Mouse (Mus musculus) spleen, postnatal 4 days (tissue): ENCODE measurements at regions not wholly inside any gene's neighbourhood (a gene's known extent, or its start where the extent isn't known, plus 50 kb on each side); places are given as distances from the start of the nearest gene placed in this dataset.

Experiments used
- DNase-seq, 2 experiments: peaks; one replicate each; pipeline ENCODE4 v3.0.0; 2022; ENCODE audit warnings: low spot score in 2 of 2

DNA sequence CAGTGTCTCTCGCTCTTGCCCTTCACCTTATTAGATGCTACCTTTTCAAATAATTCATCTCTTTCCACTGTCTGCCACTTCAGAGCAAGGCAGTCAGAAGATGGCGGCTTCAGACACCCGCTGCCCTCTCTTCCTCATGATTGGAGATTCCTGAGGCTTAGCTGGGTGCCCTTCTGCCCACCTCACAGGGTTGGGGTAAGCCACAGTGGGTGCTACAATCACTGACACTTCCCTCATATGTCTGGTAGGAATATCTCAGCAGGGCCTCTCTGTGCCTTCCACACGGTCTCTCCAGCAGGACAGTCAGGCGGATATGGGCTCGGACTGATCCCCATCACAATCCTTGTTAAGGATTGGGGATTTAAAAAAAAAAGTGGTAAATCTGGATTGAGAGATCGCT lies 53.2 kb upstream of the Rpl36-ps4 start:
- peak in 1 of 2 experiments; percentile 29 for DNase-seq

DNA sequence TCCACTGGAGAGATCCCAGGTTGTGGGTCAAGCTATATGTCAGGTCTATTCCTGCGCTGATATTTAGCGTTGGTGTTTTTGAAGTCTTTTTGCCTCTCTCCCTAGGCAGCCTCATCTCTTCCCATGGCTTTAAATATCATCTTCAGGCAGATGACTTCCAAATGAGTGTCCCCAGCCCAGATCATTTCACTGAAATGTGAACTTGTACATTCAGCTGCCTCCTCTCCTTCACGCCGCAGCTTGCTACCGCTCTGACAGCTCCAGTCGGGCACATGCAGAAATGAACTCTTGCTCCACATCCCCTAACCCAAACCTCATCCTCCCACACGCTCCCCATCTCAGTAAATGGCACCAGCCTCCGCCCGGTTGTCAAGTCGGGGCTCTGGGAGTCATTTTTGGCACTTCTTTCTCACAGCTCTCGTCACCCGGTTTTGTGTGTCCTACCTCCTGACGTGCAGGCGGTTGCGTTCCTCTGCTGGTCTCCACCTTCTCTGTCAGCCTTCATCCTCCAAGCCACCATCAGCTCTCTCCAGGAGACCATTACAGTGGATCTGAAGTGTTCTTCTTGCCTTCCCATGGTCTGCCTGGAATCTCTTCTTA lies 54.0 kb upstream of the Rpl36-ps4 start:
- peak in 1 of 2 experiments; percentile 54 for DNase-seq

DNA sequence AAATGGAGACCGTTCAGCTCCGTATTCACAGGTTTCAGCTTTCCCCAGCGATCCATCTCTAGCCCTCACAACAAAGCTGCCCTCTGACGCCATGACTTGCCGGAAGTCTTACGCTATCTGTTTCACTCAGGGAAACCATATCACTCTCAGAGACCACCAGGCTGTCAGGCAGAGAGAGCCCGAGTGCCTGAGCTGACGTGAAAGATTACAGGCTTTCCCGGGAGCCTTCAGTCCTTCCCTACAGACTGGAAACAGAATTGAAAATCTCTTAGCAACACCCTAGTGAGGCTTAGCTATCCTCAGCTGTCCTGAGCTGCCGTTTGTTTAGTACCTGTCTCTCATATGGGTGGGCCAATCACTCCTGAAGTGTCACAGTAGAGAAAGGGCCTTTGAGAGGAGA lies 54.6 kb upstream of the Rpl36-ps4 start:
- DNase-seq, result peak; percentile 8 to 52

DNA sequence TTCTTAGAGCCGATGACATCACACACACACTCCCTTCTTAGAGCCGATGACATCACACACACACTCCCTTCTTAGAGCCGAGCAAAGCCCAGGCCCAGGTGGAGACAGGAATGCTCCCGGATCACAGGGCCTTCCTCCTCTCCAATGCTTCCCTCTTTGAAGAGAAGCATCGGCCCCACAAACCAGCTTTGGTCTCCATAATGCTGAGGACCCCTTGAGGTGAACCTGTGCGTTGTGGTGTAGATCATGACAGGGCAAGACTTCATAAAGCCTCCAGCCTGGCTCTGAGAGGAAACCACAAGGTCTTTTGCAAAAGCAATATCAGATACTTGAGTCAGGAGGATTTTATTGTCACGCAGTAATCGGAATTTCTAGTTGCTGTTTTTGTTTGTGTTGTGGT lies 55.3 kb upstream of the Rpl36-ps4 start:
- DNase-seq, result peak; percentile 9 to 36

DNA sequence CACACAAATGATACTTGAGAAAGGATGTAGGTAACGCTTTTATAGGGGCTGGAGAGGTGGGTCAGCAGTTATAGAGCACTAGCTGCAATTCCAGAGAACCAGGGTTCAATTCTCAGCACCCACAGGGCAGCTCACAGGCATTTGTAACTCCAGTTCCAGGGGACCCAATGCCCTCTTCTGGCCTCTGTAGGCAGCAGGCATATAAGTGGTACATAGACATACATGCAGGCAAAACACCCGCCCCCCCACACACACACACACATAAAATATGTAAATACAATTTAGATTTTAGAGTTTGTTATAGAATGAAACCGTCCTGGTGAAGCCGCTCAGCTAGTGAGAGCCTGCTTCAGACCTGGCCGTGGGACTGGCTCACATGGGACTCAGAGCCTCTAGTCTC lies 55.9 kb upstream of the Rpl36-ps4 start:
- peak; percentile 4 to 34 for DNase-seq

DNA sequence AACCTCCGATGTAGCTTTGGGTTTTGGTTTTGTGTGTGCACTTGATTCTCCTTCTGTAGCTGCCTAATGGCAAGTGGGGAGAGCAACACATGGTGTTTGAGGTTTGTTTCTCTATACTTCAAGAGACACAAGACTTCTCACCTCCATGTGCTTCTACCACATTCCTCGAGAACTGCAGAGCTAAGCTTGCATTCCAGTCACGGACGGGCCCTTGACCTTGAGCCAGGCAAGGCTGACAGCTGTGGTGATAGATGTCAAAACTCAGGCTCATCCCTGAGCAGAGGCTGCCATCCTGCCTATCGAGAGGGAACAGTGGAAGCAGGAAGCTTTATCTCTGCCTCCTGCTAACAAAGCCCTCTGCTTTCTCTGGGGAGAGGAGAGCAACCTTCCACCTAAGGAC lies 59.2 kb upstream of the Rpl36-ps4 start:
- no peak for DNase-seq

DNA sequence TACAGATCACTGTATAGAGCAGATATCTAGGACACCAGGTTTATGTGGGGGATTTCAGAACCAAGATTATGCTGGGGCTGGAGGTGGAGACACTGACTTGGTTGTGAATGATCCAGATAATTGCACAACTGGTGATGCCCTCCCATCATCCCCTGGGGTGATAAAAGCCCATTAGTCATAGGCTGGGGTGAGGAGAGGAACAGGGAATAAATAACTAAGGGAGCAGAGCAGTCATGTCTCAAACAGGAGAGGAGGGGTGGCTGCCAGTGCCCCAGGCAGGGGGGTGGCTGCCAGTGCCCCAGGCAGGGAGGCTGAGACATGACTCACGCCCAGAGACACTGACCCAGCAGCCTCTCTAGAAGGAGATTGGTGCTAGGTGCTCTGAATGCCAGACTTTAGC lies 53.7 kb upstream of the Kcnk12 start:
- DNase-seq, result peak in 1 of 2 experiments; percentile 53

DNA sequence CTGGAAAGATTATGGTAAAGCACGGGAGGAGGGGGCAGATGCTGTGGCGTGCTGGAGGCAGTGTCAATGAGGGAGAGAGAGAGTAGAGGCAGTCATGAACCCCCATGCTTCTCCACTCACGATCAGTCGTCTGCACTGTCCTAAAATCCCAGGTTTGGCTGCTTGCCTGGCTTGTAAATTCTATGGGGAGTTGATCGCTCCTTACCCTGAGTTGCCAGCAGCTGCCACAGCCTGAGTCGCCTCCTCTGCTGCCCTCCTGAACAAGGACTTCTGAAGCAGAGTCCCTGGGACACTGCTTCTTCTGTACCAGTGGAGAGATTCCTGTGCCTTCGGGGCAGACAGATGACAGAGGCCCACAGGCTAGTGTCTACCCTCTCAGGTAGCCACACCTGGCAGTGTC lies 52.1 kb upstream of the Kcnk12 start:
- no peak for DNase-seq

DNA sequence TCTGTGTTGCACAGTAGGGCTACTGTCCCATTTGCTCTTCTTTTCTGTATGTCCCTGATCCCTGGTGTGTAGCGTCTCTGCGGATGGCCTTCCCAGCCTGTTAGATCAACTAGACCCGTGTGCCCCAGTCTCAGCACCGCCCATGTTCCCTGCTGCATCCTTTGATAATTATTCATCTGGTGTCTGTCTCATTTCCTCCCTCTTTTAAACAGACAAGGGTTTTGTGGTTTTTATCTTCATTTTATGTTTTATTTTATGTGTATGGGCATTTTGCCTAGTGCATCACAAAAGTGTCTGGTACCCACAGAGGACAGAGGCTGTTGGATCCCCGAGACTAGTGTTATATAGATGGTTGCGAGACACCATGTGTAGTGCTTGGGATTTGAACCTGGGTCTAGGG lies 51.6 kb upstream of the Kcnk12 start:
- DNase-seq, result no peak

DNA sequence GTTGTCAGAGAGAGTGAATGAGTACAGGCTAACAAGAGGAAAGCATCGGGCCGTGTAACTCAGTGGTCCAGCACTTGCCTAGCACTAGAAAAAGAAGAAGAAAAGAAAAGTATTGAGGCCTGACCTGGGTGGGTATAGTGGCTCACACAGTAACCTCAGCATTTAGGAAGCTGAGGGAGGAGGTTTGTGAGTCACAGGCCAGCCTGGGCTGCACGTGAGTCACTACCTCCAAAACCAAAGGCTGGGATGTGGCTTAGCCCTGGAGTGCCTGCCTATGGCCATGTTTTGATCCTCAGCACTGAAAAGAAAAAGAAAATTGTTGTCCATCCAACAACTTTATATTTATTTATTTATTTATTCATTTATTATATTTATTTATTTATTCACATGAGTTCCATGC lies 51.2 kb upstream of the Kcnk12 start:
- no peak for DNase-seq
